Mouse (Mus musculus) liver, embryonic 14.5 days (tissue): ENCODE data around the gene Ropn1.

Experiments
- CTCF ChIP-seq: IDR thresholded peaks from 2 replicates; pipeline ENCODE4 v1.5.1; 2016; ENCODE audit warnings: antibody characterized with exemption, low read depth, control low read depth
- EP300 ChIP-seq: IDR thresholded peaks from 2 replicates; pipeline ENCODE4 v1.6.1; 2016; ENCODE audit warnings: antibody characterized with exemption, low read depth

- peak; percentile 68 for TF ChIP-seq CTCF
- TF ChIP-seq EP300 = no peak
Observed at GRCm38 (mm10) chr16:34700165-34700827, 50.6 kb downstream of the Ropn1 start.
